8 mouse cellular contexts compared by ENCODE assay signal in genomic region chr16:84775356-84775755, GRCm38 (mm10). TPM values are rescaled to one million over a fixed set of nuclear protein-coding genes. Genes with fewer than 3 reads are reported as not detected.
DNase-seq lines count a peak whose midpoint lies in the region; ATAC-seq and TF ChIP-seq lines count a peak whose summit lies in the region.

No protein-coding gene starts in this region.

- peak overlapping the region; percentile 69 for H3K4me3 ChIP-seq in lung, embryonic 16.5 days (ENCODE audit: low read length)
- H3K4me3 ChIP-seq in intestine, postnatal 0 days (ENCODE audit: low read depth, low read length) = peak overlapping the region; percentile 48
- H3K4me3 ChIP-seq in stomach, embryonic 14.5 days (ENCODE audit: low read depth, low read length) = no peak overlapping the region

- H3K9me3 ChIP-seq in lung, embryonic 16.5 days (ENCODE audit: control insufficient read depth, low read length) = no peaks in the 10 kb centered on the region
- H3K9me3 ChIP-seq in intestine, postnatal 0 days (ENCODE audit: control insufficient read depth) = no peaks in the 10 kb centered on the region
- H3K9me3 ChIP-seq in stomach, embryonic 14.5 days (ENCODE audit: control insufficient read depth, low read depth, low read length) = peaks cover 7% of the 10 kb centered on the region; the same call in 1 of the 2 replicates

- no peak overlapping the region for H3K27ac ChIP-seq in lung, embryonic 16.5 days (ENCODE audit: low read length)
- no peak overlapping the region for H3K27ac ChIP-seq in intestine, postnatal 0 days (ENCODE audit: low read depth, low read length)
- no peak overlapping the region for H3K27ac ChIP-seq in stomach, embryonic 14.5 days (ENCODE audit: low read length)

- no peaks in the 10 kb centered on the region; the same call in 1 of the 2 replicates for H3K4me1 ChIP-seq in lung, embryonic 16.5 days (replicated peaks; ENCODE audit: control insufficient read depth, insufficient read depth, low read length)
- H3K4me1 ChIP-seq in intestine, postnatal 0 days (replicated peaks; ENCODE audit: control insufficient read depth, insufficient read depth, low read length) = no peaks in the 10 kb centered on the region
- H3K4me1 ChIP-seq in stomach, embryonic 14.5 days (ENCODE audit: control insufficient read depth, insufficient read depth, low read length) = no peaks in the 10 kb centered on the region

- TF ChIP-seq CTCF in intestine, postnatal 0 days (IDR thresholded peaks at IDR 0.05; ENCODE audit: low read depth) = no peak

- no peaks in the 10 kb centered on the region for H3K36me3 ChIP-seq in lung, embryonic 16.5 days (ENCODE audit: control insufficient read depth, insufficient read depth, low read length)
- H3K36me3 ChIP-seq in intestine, postnatal 0 days (ENCODE audit: control insufficient read depth, insufficient read depth) = no peaks in the 10 kb centered on the region
- no peaks in the 10 kb centered on the region for H3K36me3 ChIP-seq in stomach, embryonic 14.5 days (ENCODE audit: control insufficient read depth, insufficient read depth, low read length)

- peak overlapping the region; percentile 94 for H3K4me2 ChIP-seq in lung, embryonic 16.5 days (ENCODE audit: low read depth, low read length)
- peak overlapping the region; percentile 91 for H3K4me2 ChIP-seq in intestine, postnatal 0 days (replicated peaks; ENCODE audit: low read depth)
- peak overlapping the region; percentile 100; the same call in 1 of the 2 replicates for H3K4me2 ChIP-seq in stomach, embryonic 14.5 days (replicated peaks; ENCODE audit: low read depth, low read length)

- H3K9ac ChIP-seq in lung, embryonic 16.5 days (ENCODE audit: low read length) = no peak overlapping the region; the same call in 1 of the 2 replicates
- H3K9ac ChIP-seq in intestine, postnatal 0 days (ENCODE audit: low read depth, low read length) = no peak overlapping the region
- no peak overlapping the region for H3K9ac ChIP-seq in stomach, embryonic 14.5 days (replicated peaks; ENCODE audit: low read depth, low read length)

- ATAC-seq in lung, embryonic 16.5 days (ENCODE audit: low read depth) = no peak
- ATAC-seq in intestine, postnatal 0 days = no peak
- ATAC-seq in stomach, embryonic 14.5 days (ENCODE audit: insufficient number of reproducible peaks, insufficient read depth, low FRiP score, low read depth) = no peak

- WGBS in lung, embryonic 16.5 days = 28% methylated on average over 11 of the region's 11 CpGs
- WGBS in intestine, postnatal 0 days = 37% methylated on average over 11 of the region's 11 CpGs
- WGBS in stomach, embryonic 14.5 days = 39% methylated on average over 11 of the region's 11 CpGs

- H3K27me3 ChIP-seq in lung, embryonic 16.5 days (ENCODE audit: control insufficient read depth, insufficient read depth, low read depth, low read length) = peaks cover 6% of the 10 kb centered on the region; the same call in 1 of the 2 replicates
- H3K27me3 ChIP-seq in intestine, postnatal 0 days (replicated peaks; ENCODE audit: control insufficient read depth, insufficient read depth, low read length) = peaks cover 30% of the 10 kb centered on the region; the same call in 1 of the 2 replicates
- no peaks in the 10 kb centered on the region for H3K27me3 ChIP-seq in stomach, embryonic 14.5 days (ENCODE audit: control insufficient read depth, insufficient read depth, low read length)

- peak; percentile 11 for DNase-seq in embryo, embryonic 10.5 days (ENCODE audit: low spot score)
- DNase-seq in embryo, embryonic 10 days (ENCODE audit: low spot score) = no peak
- DNase-seq in lung, postnatal 25 days (ENCODE audit: low spot score) = no peak
- no peak for DNase-seq in layer of hippocampus, postnatal 14 days (ENCODE audit: low spot score in 2 of 2)
- no peak for DNase-seq in adrenal gland, adult (ENCODE audit: inconsistent age in 2 of 2, low spot score in 1 of 2)

RNA-seq across cellular contexts. Expression of gene Jam2, which starts 1.4 kb away (rescaled TPM):
- 14.6 and 15.2 TPM in 2 replicates for polyA plus RNA-seq in lung, embryonic 16.5 days (2015; fragmentation: Nextera tagmentation; extraction: Ambion mirVana)
- 5.9 and 6.0 TPM in 2 replicates for polyA plus RNA-seq in intestine, postnatal 0 days (2015; fragmentation: Nextera tagmentation; extraction: Ambion mirVana)
- 5.2 and 6.1 TPM in 2 replicates for polyA plus RNA-seq in stomach, embryonic 14.5 days (2014; fragmentation: Nextera tagmentation; extraction: Ambion mirVana)
- 10 to 100 TPM; 25.7 to 27.3 TPM for total RNA-seq in layer of hippocampus, postnatal 14 days (2021)

RNA-seq across cellular contexts. Expression of gene Mrpl39, which starts 39.8 kb away (rescaled TPM):
- 44.2 and 47.0 TPM in 2 replicates for polyA plus RNA-seq in lung, embryonic 16.5 days (2015; fragmentation: Nextera tagmentation; extraction: Ambion mirVana)
- polyA plus RNA-seq in intestine, postnatal 0 days (2015; fragmentation: Nextera tagmentation; extraction: Ambion mirVana) = 24.1 and 25.6 TPM in 2 replicates
- 45.9 and 47.4 TPM in 2 replicates for polyA plus RNA-seq in stomach, embryonic 14.5 days (2014; fragmentation: Nextera tagmentation; extraction: Ambion mirVana)
- 10 to 100 TPM; 21.3 to 22.8 TPM for total RNA-seq in layer of hippocampus, postnatal 14 days (2021)

RNA-seq across cellular contexts. Expression of gene Gabpa, which starts 59.4 kb away (rescaled TPM):
- polyA plus RNA-seq in lung, embryonic 16.5 days (2015; fragmentation: Nextera tagmentation; extraction: Ambion mirVana) = 38.5 and 39.4 TPM in 2 replicates
- polyA plus RNA-seq in intestine, postnatal 0 days (2015; fragmentation: Nextera tagmentation; extraction: Ambion mirVana) = 10.8 and 12.1 TPM in 2 replicates
- 39.1 and 39.5 TPM in 2 replicates for polyA plus RNA-seq in stomach, embryonic 14.5 days (2014; fragmentation: Nextera tagmentation; extraction: Ambion mirVana)
- total RNA-seq in layer of hippocampus, postnatal 14 days (2021) = 10 to 100 TPM; 23.7 to 25.6 TPM
